Mouse (Mus musculus): ENCODE results near the gene Gjb2. TPM values are rescaled to one million over a fixed set of nuclear protein-coding genes. Genes with fewer than 3 reads are reported as not detected.

The Gjb2 gene
- total RNA-seq, 2 experiments from 2014 or later, result not detected

- no peak for ATAC-seq (replicated peaks; ENCODE audit: poor library complexity, severe bottlenecking)
These were observed 29.0 kb downstream of the Gjb2 start for GRCm38 (mm10) chr14:57075537-57075936.

- ATAC-seq (replicated peaks; ENCODE audit: poor library complexity, severe bottlenecking), result peak; percentile 46; the same call in 1 of the 2 replicates
These were observed 34.6 kb downstream of the Gjb2 start for GRCm38 (mm10) chr14:57069906-57070305.

GRCm38 (mm10) chr14:57066053-57066452 is 38.4 kb downstream of the Gjb2 start:
- ATAC-seq (replicated peaks; ENCODE audit: poor library complexity, severe bottlenecking), result no peak

- ATAC-seq (replicated peaks; ENCODE audit: poor library complexity, severe bottlenecking), result peak; percentile 79
These were observed 44.5 kb downstream of the Gjb2 start for GRCm38 (mm10) chr14:57060052-57060451.

GRCm38 (mm10) chr14:57057563-57058321 is 46.8 kb downstream of the Gjb2 start, which contains the start of gene Gja3:
Gene Gja3 (minus strand): TSS chr14:57058100.
- ATAC-seq (replicated peaks; ENCODE audit: poor library complexity, severe bottlenecking), result peak; percentile 55

GRCm38 (mm10) chr14:57057204-57057562 is 47.3 kb downstream of the Gjb2 start:
- ATAC-seq (replicated peaks; ENCODE audit: poor library complexity, severe bottlenecking), result no peak

GRCm38 (mm10) chr14:57052713-57053112 is 51.8 kb downstream of the Gjb2 start:
- no peak for ATAC-seq (replicated peaks; ENCODE audit: poor library complexity, severe bottlenecking)

Other genes starting within 250 kb of the Gjb2 start
- gene Zmym2, start 218.0 kb downstream of the Gjb2 start, total RNA-seq (2014; fragmentation: Nextera tagmentation), result 58.6 and 64.5 TPM in 2 replicates
- gene Zmym2, start 218.0 kb downstream of the Gjb2 start, total RNA-seq (2017), result 31.7 and 33.8 TPM in 2 replicates
- not detected in 2 replicates for gene Gja3, start 46.6 kb downstream of the Gjb2 start, total RNA-seq (2014; fragmentation: Nextera tagmentation)
- gene Gja3, start 46.6 kb downstream of the Gjb2 start, total RNA-seq (2017), result not detected in 2 replicates
- gene Gm4491, start 11.2 kb upstream of the Gjb2 start, total RNA-seq (2014; fragmentation: Nextera tagmentation), result not detected in 2 replicates
- not detected in 2 replicates for gene Gm4491, start 11.2 kb upstream of the Gjb2 start, total RNA-seq (2017)
- gene Gjb6, start 28.9 kb upstream of the Gjb2 start, total RNA-seq (2014; fragmentation: Nextera tagmentation), result not detected in 2 replicates
- gene Gjb6, start 28.9 kb upstream of the Gjb2 start, total RNA-seq (2017), result not detected in 2 replicates